Mouse (Mus musculus) urinary bladder, adult 2 months (tissue): ENCODE measurements around the gene Olfr231. TPM values are rescaled to one million over a fixed set of nuclear protein-coding genes. Genes with fewer than 3 reads are reported as not detected.

Experiments
- DNase-seq: peaks from one replicate; pipeline ENCODE4 v3.0.0; 2022; ENCODE audit warnings: low spot score
- polyA plus RNA-seq: library from polyadenylated mRNA; depleted of rRNA; stranded (reverse); fragments of >200 nt; gene quantifications from 2 replicates; pipeline ENCODE4 v1.2.3, GENCODE M21; 2012; rRNA removed

Gene Olfr231
- not detected in 2 replicates for polyA plus RNA-seq

DNA sequence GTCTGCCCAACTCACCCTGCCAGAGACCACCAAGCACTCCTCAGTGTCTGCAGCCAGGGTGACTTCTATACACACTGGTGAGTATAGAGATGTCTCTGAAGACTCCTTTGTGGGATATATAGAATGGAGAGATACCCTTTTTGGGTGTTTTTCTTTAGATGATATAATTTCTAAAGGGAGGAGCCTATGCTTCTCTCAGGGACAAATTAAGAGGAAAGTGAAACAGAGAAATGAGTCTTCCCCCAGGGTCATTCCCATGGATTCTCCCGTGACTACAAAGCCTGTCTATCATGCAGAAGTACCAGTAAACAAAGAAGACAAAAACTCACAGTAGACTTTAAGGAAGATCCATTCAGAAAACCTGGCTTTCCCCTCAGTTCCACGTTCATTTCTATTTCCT is at the start of gene Olfr231:
TSS of gene Olfr231 (minus strand) at position 101 of the 400 bp plus-strand sequence.
- no peak for DNase-seq

- no peak for DNase-seq
Measured at GRCm38 (mm10) chr1:174169024-174169423, 48.1 kb upstream of the Olfr231 start.

GRCm38 (mm10) chr1:174159095-174159494 is 38.1 kb upstream of the Olfr231 start:
- DNase-seq, result no peak

GRCm38 (mm10) chr1:174158512-174158911 is 37.5 kb upstream of the Olfr231 start:
- no peak for DNase-seq

DNA sequence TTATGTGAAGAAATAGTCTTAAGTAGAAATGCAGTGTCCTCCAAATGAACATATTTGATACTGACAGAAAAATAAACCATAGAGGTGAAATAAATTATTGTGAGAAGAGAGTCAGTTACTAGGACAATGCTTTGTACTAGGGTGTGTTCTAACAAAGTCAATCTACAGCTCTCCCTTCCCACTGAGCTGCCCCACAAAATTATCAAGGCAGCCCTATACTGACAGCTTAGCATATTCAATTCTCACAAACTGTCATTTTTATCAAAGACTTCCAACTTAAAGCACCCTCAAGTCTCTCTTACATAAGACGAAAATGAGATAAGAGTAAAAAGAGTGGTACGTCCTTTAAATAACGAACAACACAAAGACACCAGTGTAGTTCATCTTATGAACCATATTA is 36.7 kb upstream of the Olfr231 start:
- DNase-seq, result no peak

GRCm38 (mm10) chr1:174155333-174155732 is 34.4 kb upstream of the Olfr231 start, which contains the start of gene Olfr420:
Gene Olfr420 (plus strand): TSS chr1:174155633.
- DNase-seq, result no peak

GRCm38 (mm10) chr1:174149289-174149688 is 28.3 kb upstream of the Olfr231 start:
- DNase-seq, result no peak

GRCm38 (mm10) chr1:174146696-174147095 is 25.7 kb upstream of the Olfr231 start:
- no peak for DNase-seq

GRCm38 (mm10) chr1:174141384-174141783 is 20.4 kb upstream of the Olfr231 start:
- no peak for DNase-seq

DNA sequence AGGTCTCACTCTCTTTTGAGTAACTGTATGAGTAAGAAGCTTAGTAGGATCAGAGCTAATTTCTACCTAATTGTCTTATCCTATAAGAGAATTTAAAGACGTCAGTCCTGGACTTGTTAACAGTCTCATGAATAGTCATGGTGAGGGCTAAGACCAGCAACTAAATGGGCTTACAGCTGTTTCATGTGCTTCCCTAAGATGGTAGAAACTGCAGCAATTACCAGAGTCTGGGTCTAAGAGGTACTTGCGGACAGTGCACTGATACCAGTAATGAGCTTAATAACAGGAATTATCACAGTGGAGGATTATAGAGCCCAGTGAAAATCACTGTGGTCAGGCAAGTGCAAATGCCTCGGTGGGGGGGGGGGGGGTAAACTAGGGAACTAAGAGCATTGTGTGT is 11.0 kb upstream of the Olfr231 start:
- DNase-seq, result no peak

GRCm38 (mm10) chr1:174131217-174131616 is 10.3 kb upstream of the Olfr231 start, which contains the start of gene Olfr424:
Gene Olfr424 (plus strand): TSS chr1:174131517.
- DNase-seq, result no peak

DNA sequence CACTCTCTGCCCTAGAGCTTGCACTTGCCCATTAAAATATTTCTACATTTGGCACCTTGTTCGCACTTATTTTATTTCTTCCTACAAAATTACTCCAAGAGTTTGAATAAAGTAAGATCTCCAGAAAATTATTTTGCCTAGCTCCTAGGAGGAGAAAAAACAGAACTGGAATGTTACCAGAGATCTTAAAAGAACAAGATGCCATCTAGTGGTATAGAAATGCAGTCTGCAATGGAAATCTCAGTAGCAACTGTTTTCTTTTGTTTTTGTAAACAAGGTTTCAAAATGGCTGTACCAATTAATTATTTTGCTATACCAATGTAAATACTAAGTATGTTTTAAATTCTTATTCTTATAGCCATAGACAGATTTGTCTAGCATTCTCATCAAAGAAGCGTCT is 17.2 kb downstream of the Olfr231 start:
- DNase-seq, result no peak

GRCm38 (mm10) chr1:174096591-174096990 is 24.4 kb downstream of the Olfr231 start, which contains the start of gene Olfr427:
Gene Olfr427 (plus strand): TSS chr1:174096891.
- no peak for DNase-seq

- no peak for DNase-seq
Measured at GRCm38 (mm10) chr1:174084031-174084430, 36.9 kb downstream of the Olfr231 start, which contains the start of gene Olfr429. Gene Olfr429 (plus strand): TSS chr1:174084331.

- no peak for DNase-seq
Measured at GRCm38 (mm10) chr1:174066305-174066704, 54.7 kb downstream of the Olfr231 start, which contains the start of gene Olfr430. Gene Olfr430 (plus strand): TSS chr1:174066605.

Other genes starting within 250 kb of the Olfr231 start
- gene Ifi211, start 208.1 kb downstream of the Olfr231 start, polyA plus RNA-seq, result 6.8 and 6.9 TPM in 2 replicates
- gene Mndal, start 178.7 kb downstream of the Olfr231 start, polyA plus RNA-seq, result 23.0 and 26.2 TPM in 2 replicates
- gene Ifi203, start 178.5 kb downstream of the Olfr231 start, polyA plus RNA-seq, result 10.7 and 13.5 TPM in 2 replicates
- not detected in 2 replicates for gene Ifi202b, start 138.4 kb downstream of the Olfr231 start, polyA plus RNA-seq
- gene Ifi205, start 89.4 kb downstream of the Olfr231 start, polyA plus RNA-seq, result 5.7 and 7.0 TPM in 2 replicates
- gene Olfr433, start 80.5 kb downstream of the Olfr231 start, polyA plus RNA-seq, result 0.03 and 0.08 TPM in 2 replicates
- not detected in 2 replicates for gene Olfr432, start 72.0 kb downstream of the Olfr231 start, polyA plus RNA-seq
- not detected in 2 replicates for gene Olfr430, start 54.6 kb downstream of the Olfr231 start, polyA plus RNA-seq
- gene Olfr429, start 36.8 kb downstream of the Olfr231 start, polyA plus RNA-seq, result not detected in 2 replicates
- not detected in 2 replicates for gene Olfr427, start 24.3 kb downstream of the Olfr231 start, polyA plus RNA-seq
- not detected in 2 replicates for gene Olfr424, start 10.4 kb upstream of the Olfr231 start, polyA plus RNA-seq
- not detected in 2 replicates for gene Olfr420, start 34.5 kb upstream of the Olfr231 start, polyA plus RNA-seq
- 0.01 and 0.03 TPM in 2 replicates for gene Spta1, start 51.6 kb upstream of the Olfr231 start, polyA plus RNA-seq
- not detected in 2 replicates for gene Olfr419, start 130.9 kb upstream of the Olfr231 start, polyA plus RNA-seq
- not detected in 2 replicates for gene Mptx1, start 209.4 kb upstream of the Olfr231 start, polyA plus RNA-seq
- not detected in 2 replicates for gene Olfr417, start 244.0 kb upstream of the Olfr231 start, polyA plus RNA-seq